ENCODE assay signal across 7 mouse cellular contexts in the genomic region with DNA sequence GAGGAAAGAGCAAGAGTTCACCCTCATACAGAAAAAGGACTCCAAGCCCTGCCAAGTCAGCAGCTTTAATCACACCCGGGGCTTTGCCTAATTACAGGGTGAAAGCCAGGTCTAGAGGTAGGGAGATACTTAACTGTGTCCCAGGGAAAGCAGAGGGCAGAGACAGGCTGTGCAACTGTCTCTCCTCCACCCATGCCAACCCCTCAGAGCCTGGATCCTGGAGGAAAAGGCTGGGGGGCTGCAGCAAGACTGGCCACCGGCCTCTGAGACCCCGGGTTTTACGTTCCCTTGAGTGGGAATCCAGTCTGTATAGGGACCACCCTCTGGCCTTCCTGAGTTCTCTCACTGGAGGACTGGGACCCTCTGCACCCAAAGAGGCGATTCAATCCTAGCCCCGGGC. TPM values are rescaled to one million over a fixed set of nuclear protein-coding genes. Genes with fewer than 3 reads are reported as not detected.
DNase-seq lines count a peak whose midpoint lies in the region; ATAC-seq and TF ChIP-seq lines count a peak whose summit lies in the region.

No protein-coding gene starts in this region.

- H3K4me3 ChIP-seq in testis, adult 2 months (ENCODE audit: control insufficient read depth, low read depth, low read length), result peak overlapping the region; percentile 74
- H3K4me3 ChIP-seq in forebrain, embryonic 14.5 days (ENCODE audit: low read depth, low read length), result peak overlapping the region; percentile 50; the same call in 1 of the 2 replicates
- peak overlapping the region; percentile 75 for H3K4me3 ChIP-seq in midbrain, embryonic 10.5 days

- no peaks in the 10 kb centered on the region; the same call in 1 of the 2 replicates for H3K27me3 ChIP-seq in testis, adult 2 months (ENCODE audit: control insufficient read depth, insufficient read depth, low read length)
- no peaks in the 10 kb centered on the region for H3K27me3 ChIP-seq in forebrain, embryonic 14.5 days (replicated peaks; ENCODE audit: control insufficient read depth, insufficient read depth, low read length)
- H3K27me3 ChIP-seq in midbrain, embryonic 10.5 days (ENCODE audit: low read depth, poor library complexity, severe bottlenecking), result peaks cover 60% of the 10 kb centered on the region

- peaks cover 14% of the 10 kb centered on the region for H3K4me1 ChIP-seq in testis, adult 2 months (ENCODE audit: control insufficient read depth, insufficient read depth, low read length)
- peaks cover 29% of the 10 kb centered on the region for H3K4me1 ChIP-seq in forebrain, embryonic 14.5 days (ENCODE audit: control insufficient read depth, insufficient read depth, low read length)
- H3K4me1 ChIP-seq in midbrain, embryonic 10.5 days, result peaks cover 79% of the 10 kb centered on the region

- no peaks in the 10 kb centered on the region for H3K9me3 ChIP-seq in forebrain, embryonic 14.5 days (replicated peaks; ENCODE audit: control insufficient read depth, low read length)
- H3K9me3 ChIP-seq in midbrain, embryonic 10.5 days (replicated peaks), result no peaks in the 10 kb centered on the region

- no peaks in the 10 kb centered on the region for H3K36me3 ChIP-seq in testis, adult 2 months (ENCODE audit: control insufficient read depth, insufficient read depth, low read length)
- H3K36me3 ChIP-seq in forebrain, embryonic 14.5 days (ENCODE audit: control insufficient read depth, insufficient read depth, low read length), result no peaks in the 10 kb centered on the region
- no peaks in the 10 kb centered on the region for H3K36me3 ChIP-seq in midbrain, embryonic 10.5 days

- no peak for TF ChIP-seq POLR2A in testis, adult 2 months (IDR thresholded peaks at IDR 0.05; ENCODE audit: control insufficient read depth, low read depth, low read length)

- H3K27ac ChIP-seq in testis, adult 2 months (ENCODE audit: control insufficient read depth, insufficient read depth, low read depth, low read length), result peak overlapping the region; percentile 39; the same call in 1 of the 2 replicates
- H3K27ac ChIP-seq in forebrain, embryonic 14.5 days (ENCODE audit: low read depth, low read length), result peak overlapping the region; percentile 91
- peak overlapping the region; percentile 95 for H3K27ac ChIP-seq in midbrain, embryonic 10.5 days (replicated peaks)

- no peak for DNase-seq in testis, postnatal 10 days (ENCODE audit: low spot score)
- peak; percentile 33 for DNase-seq in forebrain, embryonic 14.5 days (ENCODE audit: low spot score)
- peak; percentile 46 for DNase-seq in midbrain, embryonic 10.5 days (ENCODE audit: low spot score)
- DNase-seq in spleen, postnatal 14 days (ENCODE audit: low spot score in 2 of 2), result no peak
- no peak for DNase-seq in cerebellum, adult 9-11 months
- no peak for DNase-seq in lung, postnatal 4 days

- ATAC-seq in forebrain, embryonic 14.5 days, result no peak

- TF ChIP-seq CTCF in testis, adult 2 months (IDR thresholded peaks at IDR 0.05; ENCODE audit: control insufficient read depth, insufficient read depth, insufficient replicate concordance, low read depth, low read length), result no peak

- 1% methylated on average over 6 of the region's 6 CpGs for WGBS in forebrain, embryonic 14.5 days
- WGBS in midbrain, embryonic 10.5 days, result 2% methylated on average over 6 of the region's 6 CpGs

- H3K4me2 ChIP-seq in forebrain, embryonic 14.5 days (ENCODE audit: low read length), result peak overlapping the region; percentile 93

- peak overlapping the region; percentile 55; the same call in 1 of the 2 replicates for H3K9ac ChIP-seq in forebrain, embryonic 14.5 days (ENCODE audit: low read length)

RNA-seq across cellular contexts. Expression of a gene that starts 4.9 kb away (rescaled TPM):
- 1.3 and 1.4 TPM in 2 replicates for polyA plus RNA-seq in testis, adult 2 months (2012; rRNA removed)
- 3.3 and 4.1 TPM in 2 replicates for polyA plus RNA-seq in forebrain, embryonic 14.5 days (2014; fragmentation: Nextera tagmentation; extraction: Ambion mirVana)
- 8.9 and 9.9 TPM in 2 replicates for polyA plus RNA-seq in midbrain, embryonic 10.5 days (2016; fragmentation: Nextera tagmentation; extraction: Ambion mirVana)

Comparison
In these comparisons a context has a peak if more than half of its experiments do, and no peak if none do; other contexts are left out.
1. H3K27ac ChIP-seq: peak in every context shown above with its lines; median percentile 95 in midbrain, embryonic 10.5 days; 91 in forebrain, embryonic 14.5 days; 39 in testis, adult 2 months.
2. DNase-seq: peak in forebrain, embryonic 14.5 days (single experiment) and midbrain, embryonic 10.5 days (single experiment); none in testis, postnatal 10 days (single experiment), spleen, postnatal 14 days (0 of 2), cerebellum, adult 9-11 months (single experiment) and lung, postnatal 4 days (0 of 2).
3. Peak in every context shown above with its lines, with median percentiles within 50 percentile points of each other: H3K4me3 ChIP-seq.